Mouse (Mus musculus) CH12.LX (cell line): ENCODE data around the gene Kdm4b. TPM values are rescaled to one million over a fixed set of nuclear protein-coding genes. Genes with fewer than 3 reads are reported as not detected.

ENCODE experiments used
- DNase-seq: peaks from one replicate; pipeline ENCODE4 v3.0.0-alpha.2; 2013; ENCODE audit errors: extremely low read depth
- H3K27ac ChIP-seq: 2 replicates; pipeline ENCODE4 v1.5.1; 2012; ENCODE audit warnings: low read depth, mild to moderate bottlenecking, control low read depth, moderate library complexity; ENCODE audit not compliant: insufficient read depth
- H3K27me3 ChIP-seq: replicated peaks from 2 replicates; pipeline ENCODE3; 2012; ENCODE audit warnings: inconsistent platforms
- H3K36me3 ChIP-seq, 2 experiments: replicated peaks in 1 of 2; 2 replicates each; pipeline versions ENCODE3 to v1.6.1; 2012; ENCODE audit warnings: inconsistent platforms in 1 of 2, low read length in 1 of 2, mild to moderate bottlenecking in 1 of 2, mixed read lengths in 1 of 2, moderate library complexity in 1 of 2; ENCODE audit not compliant: control insufficient read depth in 1 of 2, insufficient read depth in 1 of 2
- H3K4me1 ChIP-seq, 2 experiments: 2 replicates each; pipeline ENCODE4 v1.6.1; 2012; ENCODE audit warnings: inconsistent platforms in 1 of 2, moderate library complexity in 1 of 2; ENCODE audit not compliant: insufficient read depth in 2 of 2, control insufficient read depth in 1 of 2
- H3K4me2 ChIP-seq: 2 replicates; pipeline ENCODE4 v1.6.1; 2012; ENCODE audit warnings: low read depth, mild to moderate bottlenecking, control low read depth; ENCODE audit not compliant: poor library complexity, insufficient read depth, severe bottlenecking
- H3K4me3 ChIP-seq, 3 experiments: fragments of 150-350 bp in 1 of 3; sonication (generic) in 1 of 3; replicated peaks in 1 of 3; 2 replicates each; pipeline versions ENCODE3 to v1.5.1; 2011 to 2012; ENCODE audit warnings: low read depth in 2 of 3, low read length in 2 of 3, mild to moderate bottlenecking in 2 of 3, moderate library complexity in 2 of 3, control low read depth in 1 of 3, improper control_type of control experiment in 1 of 3, inconsistent platforms in 1 of 3, mixed read lengths in 1 of 3; ENCODE audit not compliant: poor library complexity in 1 of 3
- H3K79me2 ChIP-seq: replicated peaks from 2 replicates; pipeline ENCODE4 v1.6.1; 2012; ENCODE audit warnings: mild to moderate bottlenecking, moderate library complexity; ENCODE audit not compliant: control insufficient read depth, poor library complexity, insufficient read depth, severe bottlenecking; ENCODE audit errors: extremely low read depth
- H3K9ac ChIP-seq: 2 replicates; pipeline ENCODE4 v1.6.1; 2012; ENCODE audit warnings: low read depth, mild to moderate bottlenecking, control low read depth, moderate library complexity; ENCODE audit not compliant: insufficient read depth
- H3K9me3 ChIP-seq: replicated peaks from 2 replicates; pipeline ENCODE3; 2012; ENCODE audit warnings: low read length, inconsistent platforms, mixed read lengths
- BHLHE40 ChIP-seq: IDR thresholded peaks from 2 replicates; pipeline ENCODE4 v1.6.1; 2011; ENCODE audit warnings: mild to moderate bottlenecking, low read depth, low read length, improper control_type of control experiment
- ELF1 ChIP-seq: IDR thresholded peaks from 2 replicates; pipeline ENCODE4 v1.6.1; 2014; ENCODE audit warnings: low read depth, mild to moderate bottlenecking, inconsistent platforms, low read length, improper control_type of control experiment
- EP300 ChIP-seq: IDR thresholded peaks from 2 replicates; pipeline ENCODE4 v1.6.1; 2011; ENCODE audit warnings: low read length, improper control_type of control experiment
- GABPA ChIP-seq: IDR thresholded peaks from 2 replicates; pipeline ENCODE4 v1.6.1; 2012; ENCODE audit warnings: low read depth, low read length, improper control_type of control experiment, inconsistent platforms; ENCODE audit not compliant: insufficient replicate concordance
- IRF4 ChIP-seq: IDR thresholded peaks from 2 replicates; pipeline ENCODE4 v1.6.1; 2014; ENCODE audit warnings: low read depth, mild to moderate bottlenecking, inconsistent platforms, low read length, improper control_type of control experiment
- JUND ChIP-seq: conservative IDR thresholded peaks from 2 replicates; pipeline ENCODE4 v1.6.1; 2011; ENCODE audit warnings: low read depth, low read length, improper control_type of control experiment
- KAT2A ChIP-seq: IDR thresholded peaks from 2 replicates; pipeline ENCODE4 v1.6.1; 2012; ENCODE audit warnings: low read length, improper control_type of control experiment, inconsistent platforms; ENCODE audit not compliant: insufficient replicate concordance
- MAX ChIP-seq: IDR thresholded peaks from 2 replicates; pipeline ENCODE4 v1.6.1; 2011; ENCODE audit warnings: low read length, improper control_type of control experiment
- MEF2A ChIP-seq: IDR thresholded peaks from 2 replicates; pipeline ENCODE4 v1.6.1; 2014; ENCODE audit warnings: low read depth, mild to moderate bottlenecking, inconsistent platforms, low read length, improper control_type of control experiment, borderline replicate concordance
- MXI1 ChIP-seq: IDR thresholded peaks from 2 replicates; pipeline ENCODE4 v1.6.1; 2011; ENCODE audit warnings: mild to moderate bottlenecking, low read depth, low read length, improper control_type of control experiment
- NRF1 ChIP-seq: IDR thresholded peaks from 2 replicates; pipeline ENCODE4 v1.6.1; 2014; ENCODE audit warnings: low read depth, mild to moderate bottlenecking, inconsistent platforms, low read length, improper control_type of control experiment, moderate library complexity
- RCOR1 ChIP-seq: conservative IDR thresholded peaks from 2 replicates; pipeline ENCODE4 v1.6.1; 2012; ENCODE audit warnings: low read depth, mild to moderate bottlenecking, inconsistent platforms, low read length, improper control_type of control experiment
- TCF12 ChIP-seq: IDR thresholded peaks from 2 replicates; pipeline ENCODE4 v1.6.1; 2014; ENCODE audit warnings: low read depth, mild to moderate bottlenecking, inconsistent platforms, low read length, improper control_type of control experiment
- UBTF ChIP-seq: IDR thresholded peaks from 2 replicates; pipeline ENCODE4 v1.6.1; 2012; ENCODE audit warnings: low read depth, mild to moderate bottlenecking, inconsistent platforms, low read length, improper control_type of control experiment, moderate library complexity
- USF2 ChIP-seq: conservative IDR thresholded peaks from 2 replicates; pipeline ENCODE4 v1.6.1; 2011; ENCODE audit warnings: low read depth, low read length, improper control_type of control experiment
- ZKSCAN1 ChIP-seq: IDR thresholded peaks from 2 replicates; pipeline ENCODE4 v1.6.1; 2012; ENCODE audit warnings: low read depth, inconsistent platforms, low read length, improper control_type of control experiment, borderline replicate concordance
- dilution Hi-C: fragments of 300-500 bp; cut with MboI; formaldehyde crosslinking; loops from 2 replicates; pipeline ENCODE4 v1.14.3; 2020; ENCODE audit warnings: low sequenced_read_pairs; ENCODE audit not compliant: extremely low pct_unique_long_range_greater_than_20kb, extremely low pct_ligation_motif_present
- in situ Hi-C: fragments of 300-500 bp; cut with MboI; formaldehyde crosslinking; loops from 3 replicates; pipeline ENCODE4 v1.14.3; 2019; ENCODE audit warnings: low sequenced_read_pairs, low pct_ligation_motif_present, low pct_unique_long_range_greater_than_20kb, mixed read lengths
- polyA plus RNA-seq: library from polyadenylated mRNA; unstranded; fragments of >175 nt; gene quantifications from 2 replicates; pipeline ENCODE4 v1.2.1, GENCODE M21; 2012; ENCODE audit warnings: low read depth; ENCODE audit not compliant: insufficient read length
- total RNA-seq, 2 experiments: library from RNA; depleted of rRNA; stranded (reverse); fragments of 300-350 nt in 1 of 2; fragments of >200 nt in 1 of 2; gene quantifications; 2 replicates each; pipeline ENCODE4 v1.2.3; 2012 to 2014

The Kdm4b gene
- total and polyA plus RNA-seq, 3 experiments: 12.3 to 19.5 (median 14.2) TPM

GRCm38 (mm10) chr17:56276643-56277566, 49.0 kb upstream of the Kdm4b start, which contains the start of gene Ticam1 (continued):
- TF ChIP-seq IRF4: peak; percentile 66

GRCm38 (mm10) chr17:56277567-56277893, 48.3 kb upstream of the Kdm4b start:
- no peak for DNase-seq
- H3K36me3 ChIP-seq: peaks cover 28 to 55% of the 10 kb centered on the region in 2 experiments
- 0 out of 2 replicates have a peak, but pooled peaks have one; percentile 24 for TF ChIP-seq MEF2A
- TF ChIP-seq TCF12: no peak
- H3K9me3 ChIP-seq: no peaks in the 10 kb centered on the region
- H3K9ac ChIP-seq: peak overlapping the region; percentile 81
- H3K4me3 ChIP-seq: peak overlapping the region; percentile 32 to 85 (median 51)
- in situ Hi-C loops: no loop called here
- H3K27ac ChIP-seq: peak overlapping the region; percentile 84
- H3K79me2 ChIP-seq: peaks cover 37% of the 10 kb centered on the region
- H3K27me3 ChIP-seq: no peaks in the 10 kb centered on the region
- H3K4me1 ChIP-seq: peaks cover 36 to 58% of the 10 kb centered on the region in 2 experiments
- dilution Hi-C loops: no loop called here
- peak overlapping the region; percentile 69 for H3K4me2 ChIP-seq

GRCm38 (mm10) chr17:56278340-56278739, 47.5 kb upstream of the Kdm4b start:
- in situ Hi-C loops (no loop called here), dilution Hi-C loops (no loop called here)
- TF ChIP-seq IRF4: peak; percentile 55; the same call in 1 of the 2 replicates
- 0 out of 2 replicates have a peak, but pooled peaks have one; percentile 48 for TF ChIP-seq RCOR1
- no peak for TF ChIP-seq USF2
- 0 out of 2 replicates have a peak, but pooled peaks have one; percentile 31 for TF ChIP-seq JUND
- TF ChIP-seq KAT2A: no peak
- no peak; the same call in 1 of the 2 replicates for TF ChIP-seq EP300
- no peak for TF ChIP-seq BHLHE40
- no peak for TF ChIP-seq ZKSCAN1
- TF ChIP-seq MXI1: no peak
- no peak for TF ChIP-seq GABPA
- no peak for TF ChIP-seq UBTF
- TF ChIP-seq NRF1: no peak
- no peak for TF ChIP-seq MAX
- no peak for TF ChIP-seq TCF12
- TF ChIP-seq ELF1: no peak
- no peaks in the 10 kb centered on the region for H3K27me3 ChIP-seq
- no peak overlapping the region for H3K4me3 ChIP-seq
- H3K79me2 ChIP-seq: peaks cover 29% of the 10 kb centered on the region
- peaks cover 36 to 57% of the 10 kb centered on the region in 2 experiments for H3K4me1 ChIP-seq
- H3K27ac ChIP-seq: peak overlapping the region; percentile 89
- H3K36me3 ChIP-seq: peaks cover 30 to 55% of the 10 kb centered on the region in 2 experiments
- no peak for DNase-seq
- H3K9ac ChIP-seq: peak overlapping the region; percentile 81
- peak overlapping the region; percentile 69 for H3K4me2 ChIP-seq
- no peaks in the 10 kb centered on the region for H3K9me3 ChIP-seq
